9 mouse cellular contexts compared by ENCODE assay signal in the genomic region with DNA sequence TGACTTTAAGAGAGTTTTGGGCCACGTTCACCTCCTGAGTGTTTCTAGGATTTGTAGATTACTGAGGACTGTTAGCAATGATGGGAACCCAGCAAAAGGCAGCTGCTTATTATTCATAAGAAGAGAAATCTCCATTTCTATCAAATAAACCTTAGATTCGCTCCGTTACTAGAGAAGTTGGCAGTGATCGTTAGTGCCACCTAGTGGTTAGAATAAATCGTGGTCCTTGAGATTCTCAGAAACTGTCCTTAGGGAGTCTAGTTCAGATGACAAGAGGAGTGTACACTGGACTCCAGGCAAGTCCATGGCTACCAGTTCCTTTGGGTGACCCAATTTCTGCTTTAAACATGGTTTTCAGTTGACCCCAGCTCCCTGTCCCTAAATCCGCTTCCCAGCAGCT. TPM values are rescaled to one million over a fixed set of nuclear protein-coding genes. Genes with fewer than 3 reads are reported as not detected.
A peak's percentile ranks its signal among the peaks of the same experiment; 100 is the strongest.
DNase-seq lines count a peak whose midpoint lies in the region; ATAC-seq lines count a peak whose summit lies in the region.
"Had no signal": no experiment of that assay in that cellular context is flagged by ENCODE, and none has a peak within 500 bp of the region (broad histone marks: within the 10 kb centered on the region; RNA-seq: fewer than 3 reads in every experiment).

No protein-coding gene starts in this region.

- intact Hi-C loops in left cerebral cortex, postnatal 14 days (cut with DNase I): loop anchor here (2.0 to 10.0 kb wide), 3 partner anchors 59 to 232 kb away; a partner anchor contains a TSS

- H3K4me3 ChIP-seq in heart, embryonic 16.5 days (ENCODE audit: low read length): no peak overlapping the region
- H3K4me3 ChIP-seq in midbrain, embryonic 16.5 days (ENCODE audit: low read depth, low read length): no peak overlapping the region
- H3K4me3 ChIP-seq: neural tube, embryonic 13.5 days had no signal

- no peaks in the 10 kb centered on the region for H3K36me3 ChIP-seq in heart, embryonic 16.5 days (ENCODE audit: control insufficient read depth, insufficient read depth)
- no peaks in the 10 kb centered on the region for H3K36me3 ChIP-seq in midbrain, embryonic 16.5 days (ENCODE audit: control insufficient read depth, insufficient read depth, low read length)
- H3K36me3 ChIP-seq: neural tube, embryonic 13.5 days had no signal

- peaks cover 6% of the 10 kb centered on the region for H3K4me1 ChIP-seq in heart, embryonic 16.5 days (ENCODE audit: control insufficient read depth, insufficient read depth, low read length)
- no peaks in the 10 kb centered on the region; the same call in 1 of the 2 replicates for H3K4me1 ChIP-seq in midbrain, embryonic 16.5 days (ENCODE audit: control insufficient read depth, insufficient read depth, low read length)

- H3K9me3 ChIP-seq in heart, embryonic 16.5 days (replicated peaks; ENCODE audit: control insufficient read depth, low read length): no peaks in the 10 kb centered on the region
- no peaks in the 10 kb centered on the region for H3K9me3 ChIP-seq in midbrain, embryonic 16.5 days (replicated peaks; ENCODE audit: control insufficient read depth, low read length, poor library complexity, severe bottlenecking)
- H3K9me3 ChIP-seq: neural tube, embryonic 13.5 days had no signal

- 23% methylated on average over 6 of the region's 6 CpGs for WGBS in heart, embryonic 16.5 days
- WGBS in midbrain, embryonic 16.5 days: 23% methylated on average over 6 of the region's 6 CpGs

- peak; percentile 17 for DNase-seq in adrenal gland, postnatal 10 days
- no peak for DNase-seq in adrenal gland, adult 18-20 months (ENCODE audit: low spot score in 2 of 2)
- peak; percentile 65 to 67 for DNase-seq in left cerebral cortex, postnatal 14 days (ENCODE audit: low spot score in 2 of 2)
- no peak for DNase-seq in left cerebral cortex, adult 11 months (ENCODE audit: low spot score)
- peak; percentile 87 for DNase-seq in brain, adult 2 months (ENCODE audit: low read depth, low spot score)
- no peak for DNase-seq in spleen, postnatal 4 days (ENCODE audit: low spot score in 2 of 2)

- ATAC-seq in heart, embryonic 16.5 days (replicated peaks; ENCODE audit: extremely low read depth, insufficient read depth, low FRiP score): no peak
- ATAC-seq in midbrain, embryonic 16.5 days: peak; percentile 66

- H3K27ac ChIP-seq in heart, embryonic 16.5 days (ENCODE audit: low read length): no peak overlapping the region
- H3K27ac ChIP-seq in midbrain, embryonic 16.5 days (ENCODE audit: low read length): no peak overlapping the region
- H3K27ac ChIP-seq: neural tube, embryonic 13.5 days had no signal

- no peak overlapping the region for H3K9ac ChIP-seq in heart, embryonic 16.5 days (ENCODE audit: low read length)
- H3K9ac ChIP-seq in midbrain, embryonic 16.5 days (ENCODE audit: low read depth, low read length): no peak overlapping the region
- H3K9ac ChIP-seq: neural tube, embryonic 13.5 days had no signal

- no peaks in the 10 kb centered on the region for H3K27me3 ChIP-seq in heart, embryonic 16.5 days (ENCODE audit: control insufficient read depth, insufficient read depth, low read length)
- H3K27me3 ChIP-seq in midbrain, embryonic 16.5 days (ENCODE audit: control insufficient read depth, insufficient read depth, low read depth, low read length): no peaks in the 10 kb centered on the region
- H3K27me3 ChIP-seq: neural tube, embryonic 13.5 days had no signal

- H3K4me2 ChIP-seq in heart, embryonic 16.5 days (ENCODE audit: low read depth, low read length): peak overlapping the region; percentile 19; the same call in 1 of the 2 replicates
- no peak overlapping the region for H3K4me2 ChIP-seq in midbrain, embryonic 16.5 days (ENCODE audit: low read length)
- H3K4me2 ChIP-seq: neural tube, embryonic 13.5 days had no signal

RNA-seq across cellular contexts. Expression of a gene that starts 58.3 kb away (rescaled TPM):
- total RNA-seq in adrenal gland, postnatal 10 days (2021): 100 to 1,000 TPM in 1 of 2 experiments, 10 to 100 TPM in 1; 95.3 to 136 TPM
- total RNA-seq in adrenal gland, adult 18-20 months (2021): 100 to 1,000 TPM; 123 to 171 TPM
- 100 to 1,000 TPM; 240 to 256 TPM for total RNA-seq in left cerebral cortex, postnatal 14 days (2021)
- 23.1 and 24.0 TPM in 2 replicates for polyA plus RNA-seq in heart, embryonic 16.5 days (2015; fragmentation: Nextera tagmentation; extraction: Ambion mirVana)
- 36.1 and 39.9 TPM in 2 replicates for polyA plus RNA-seq in midbrain, embryonic 16.5 days (2015; fragmentation: Nextera tagmentation; extraction: Ambion mirVana)

RNA-seq across cellular contexts. Expression of a gene that starts 58.7 kb away (rescaled TPM):
- 1 to 10 TPM; 1.5 TPM for total RNA-seq in adrenal gland, postnatal 10 days (2021)
- 1 to 10 TPM in 1 of 2 experiments, under 1 TPM in 1; 0.83 to 1.2 TPM for total RNA-seq in adrenal gland, adult 18-20 months (2021)
- total RNA-seq in left cerebral cortex, postnatal 14 days (2021): 100 to 1,000 TPM; 141 TPM
- polyA plus RNA-seq in heart, embryonic 16.5 days (2015; fragmentation: Nextera tagmentation; extraction: Ambion mirVana): 3.9 and 5.0 TPM in 2 replicates
- polyA plus RNA-seq in midbrain, embryonic 16.5 days (2015; fragmentation: Nextera tagmentation; extraction: Ambion mirVana): 58.9 and 76.0 TPM in 2 replicates

Comparison
In these comparisons a context has a peak if more than half of its experiments do, and no peak if none do; other contexts are left out.
1. DNase-seq: peak in adrenal gland, postnatal 10 days (single experiment), left cerebral cortex, postnatal 14 days (2 of 2) and brain, adult 2 months (single experiment); none in adrenal gland, adult 18-20 months (0 of 2), left cerebral cortex, adult 11 months (single experiment) and spleen, postnatal 4 days (0 of 2).
2. RNA of a gene that starts 58.7 kb away (total RNA-seq): 141 TPM in left cerebral cortex, postnatal 14 days; 1.5 TPM in adrenal gland, postnatal 10 days and 0.83 to 1.2 TPM in adrenal gland, adult 18-20 months; every median in the first group is over 10 times any median in the second.